Mouse (Mus musculus) olfactory bulb, adult 2 months (tissue): ENCODE data around the gene Mapk9.

Experiments
- CTCF ChIP-seq: fragments of 200-500 bp; IDR thresholded peaks from 2 replicates; pipeline ENCODE4 v1.5.1; 2012; ENCODE audit warnings: low read depth, mild to moderate bottlenecking, low read length, moderate library complexity; ENCODE audit not compliant: insufficient read depth
- POLR2A ChIP-seq: fragments of 200-500 bp; IDR thresholded peaks from 2 replicates; pipeline ENCODE4 v1.6.1; 2012; ENCODE audit warnings: mild to moderate bottlenecking, low read depth, low read length, moderate library complexity; ENCODE audit not compliant: insufficient read depth

GRCm38 (mm10) chr11:49893806-49894205, 47.3 kb downstream of the Mapk9 start:
- TF ChIP-seq POLR2A (no peak), CTCF (no peak)
